Mouse (Mus musculus): Measurements from ENCODE around the gene Olfr211. TPM values are rescaled to one million over a fixed set of nuclear protein-coding genes. Genes with fewer than 3 reads are reported as not detected.

The Olfr211 gene
- polyA plus RNA-seq (2012; rRNA removed), result not detected in 2 replicates

DNA sequence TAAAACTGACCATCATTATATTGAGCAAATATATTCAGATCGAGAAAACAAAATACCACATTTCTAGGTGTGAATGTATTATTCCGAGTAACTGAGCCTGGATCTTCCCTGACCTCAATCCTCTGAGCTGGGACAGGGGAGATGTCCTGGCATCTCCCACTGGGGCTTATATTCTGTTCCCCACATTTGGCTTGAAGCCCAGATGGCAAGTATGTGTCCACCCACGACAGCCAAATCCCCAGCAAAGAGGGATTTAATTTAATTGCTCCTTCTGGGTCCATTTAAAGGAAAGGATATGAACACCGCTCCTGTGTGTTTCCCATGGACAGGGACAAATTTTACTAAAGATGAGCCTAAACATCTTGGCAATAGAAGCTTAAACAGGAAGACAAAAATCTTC, at the start of gene Olfr211:
Olfr211 (plus strand) TSS at position 301 of the 400 bp plus-strand sequence.

DNA sequence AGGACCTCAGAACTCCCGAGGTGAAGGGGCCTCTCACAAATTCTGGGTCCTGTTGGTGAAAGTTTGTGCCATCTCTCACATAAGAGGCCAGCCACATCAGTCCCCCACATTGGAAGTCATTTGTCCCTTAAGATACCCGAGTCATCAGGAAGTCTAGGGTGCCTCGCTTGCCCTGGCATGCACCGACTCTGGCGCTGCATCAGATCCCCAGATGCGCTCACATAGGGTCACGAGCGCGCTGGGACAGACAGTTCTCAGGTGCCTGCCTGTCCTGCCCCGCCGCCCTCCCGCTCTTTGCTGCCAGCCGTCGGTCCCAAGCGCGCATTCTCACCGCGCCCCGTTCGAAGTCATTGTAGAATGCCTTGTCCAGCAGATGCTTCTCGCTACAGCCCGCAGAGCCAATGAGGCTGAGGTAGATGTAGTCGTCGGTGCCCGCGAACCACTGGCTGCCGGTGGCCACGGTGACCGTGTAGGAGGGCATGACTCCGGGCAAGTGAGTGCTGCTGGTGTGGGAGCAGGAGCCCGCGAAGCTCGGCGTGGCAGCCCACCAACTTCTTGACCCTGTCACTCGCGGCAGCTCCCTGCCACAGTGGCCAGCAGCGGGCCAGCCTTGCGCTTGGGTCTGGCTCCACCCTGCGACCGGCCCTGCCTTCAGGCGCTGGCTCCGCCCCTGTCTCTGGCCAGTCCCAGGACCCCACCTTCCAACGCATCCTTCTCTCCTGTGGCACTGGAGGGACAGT, 28.2 kb upstream of the Olfr211 start, which contains the start of gene Alox5:
Alox5 (minus strand) TSS at position 635 of the 740 bp plus-strand sequence.

DNA sequence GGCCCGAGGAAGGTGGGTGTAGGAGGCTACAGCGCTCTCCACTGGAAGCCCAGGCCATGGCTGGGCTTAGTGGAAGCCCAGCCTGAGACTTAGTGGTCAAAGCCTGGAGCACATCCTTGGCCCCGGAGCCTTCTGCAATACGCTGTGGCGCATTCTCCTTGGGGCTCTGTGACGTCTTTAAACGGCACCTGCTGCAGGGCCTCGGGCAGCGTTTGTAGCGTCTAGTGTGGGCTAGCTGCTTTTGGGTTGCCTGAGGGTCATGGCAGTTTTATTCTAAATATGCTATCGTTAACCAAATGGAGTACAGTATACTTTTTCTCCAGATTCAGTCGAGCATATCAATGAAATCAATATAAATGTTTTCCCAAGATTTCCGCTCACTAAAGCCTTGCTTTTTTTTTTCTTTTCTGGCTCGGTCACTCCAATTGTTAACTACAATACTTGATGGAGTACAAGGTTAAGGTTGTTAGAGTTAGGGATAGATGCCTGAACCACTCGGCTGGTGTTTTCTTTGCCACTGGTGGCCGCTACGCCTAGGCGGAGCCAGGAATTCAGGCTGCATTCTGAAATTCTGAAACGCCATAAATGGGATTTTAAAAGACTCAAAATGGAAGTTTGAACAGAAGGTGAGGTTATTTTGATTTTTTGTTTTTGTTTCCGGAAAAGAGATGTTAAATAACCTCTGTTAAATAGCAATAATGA, 17.6 kb downstream of the Olfr211 start, which contains the start of gene Olfr212:
Olfr212 (plus strand) TSS at position 215 of the 702 bp plus-strand sequence.

DNA sequence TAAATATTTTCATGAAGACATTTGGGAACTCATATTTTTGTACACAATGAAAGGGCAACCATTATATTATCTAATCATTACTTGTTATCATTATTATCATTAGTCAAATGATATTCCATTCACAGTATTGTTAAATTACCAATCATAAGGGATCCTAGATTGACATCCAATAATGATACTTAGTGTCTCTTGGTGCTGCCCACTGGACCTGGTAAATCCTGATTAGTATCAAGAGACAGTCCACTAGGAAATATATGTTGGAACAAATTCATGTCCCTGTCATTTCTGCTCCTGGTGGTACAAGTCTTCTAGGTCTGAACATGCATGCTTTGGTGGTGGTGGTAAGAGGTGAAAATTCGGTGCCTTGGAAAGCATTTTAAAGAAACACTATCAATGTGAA, 49.3 kb downstream of the Olfr211 start, which contains the start of gene Olfr213:
Olfr213 (plus strand) TSS at position 301 of the 400 bp plus-strand sequence.

Other genes starting within 250 kb of the Olfr211 start
- gene Zfand4, start 224.9 kb upstream of the Olfr211 start, polyA plus RNA-seq (2012; rRNA removed), result 3.3 and 3.8 TPM in 2 replicates
- 78.4 and 104 TPM in 2 replicates for gene March8, start 151.1 kb upstream of the Olfr211 start, polyA plus RNA-seq (2012; rRNA removed)
- 1.1 and 1.5 TPM in 2 replicates for gene Alox5, start 27.9 kb upstream of the Olfr211 start, polyA plus RNA-seq (2012; rRNA removed)
- not detected in 2 replicates for gene Olfr212, start 17.4 kb downstream of the Olfr211 start, polyA plus RNA-seq (2012; rRNA removed)
- gene Olfr213, start 49.4 kb downstream of the Olfr211 start, polyA plus RNA-seq (2012; rRNA removed), result not detected in 2 replicates
- gene Gm5580, start 62.0 kb downstream of the Olfr211 start, polyA plus RNA-seq (2012; rRNA removed), result 0.05 TPM in 2 replicates
- not detected in 2 replicates for gene Olfr214, start 65.1 kb downstream of the Olfr211 start, polyA plus RNA-seq (2012; rRNA removed)
- gene Olfr215, start 95.1 kb downstream of the Olfr211 start, polyA plus RNA-seq (2012; rRNA removed), result not detected in 2 replicates
- 10.5 and 11.3 TPM in 2 replicates for gene Zfp422, start 139.9 kb downstream of the Olfr211 start, polyA plus RNA-seq (2012; rRNA removed)
- 4.0 and 4.3 TPM in 2 replicates for gene Depp1, start 161.5 kb downstream of the Olfr211 start, polyA plus RNA-seq (2012; rRNA removed)
- 1.5 and 2.5 TPM in 2 replicates for gene Rassf4, start 184.9 kb downstream of the Olfr211 start, polyA plus RNA-seq (2012; rRNA removed)
- under 0.01 and 0.01 TPM in 2 replicates for gene Tmem72, start 227.8 kb downstream of the Olfr211 start, polyA plus RNA-seq (2012; rRNA removed)